Mouse (Mus musculus) gonadal fat pad, adult 2 months (tissue): ENCODE results near the gene Gm10334. TPM values are rescaled to one million over a fixed set of nuclear protein-coding genes. Genes with fewer than 3 reads are reported as not detected.
"Not testable (repeated sequence)": the region's sequence is repeated elsewhere in the genome, so short reads cannot be mapped to it uniquely, and the experiment has no call there.

Source experiments
- DNase-seq: peaks from one replicate; pipeline ENCODE4 v3.0.0-alpha.2; 2012; ENCODE audit warnings: low read depth
- polyA plus RNA-seq: library from polyadenylated mRNA; depleted of rRNA; stranded (reverse); fragments of >200 nt; gene quantifications from 2 replicates; pipeline ENCODE4 v1.2.3, GENCODE M21; 2012; rRNA removed

Gene Gm10334
- not detected in 2 replicates for polyA plus RNA-seq

GRCm38 (mm10) chr6:41446045-41446444, at the start of gene Gm10334:
Gm10334 (minus strand) TSS chr6:41446145.
- not testable (repeated sequence) for DNase-seq

GRCm38 (mm10) chr6:41458632-41459031, 12.7 kb upstream of the Gm10334 start, which contains the start of gene Prss1:
Prss1 (plus strand) TSS chr6:41458932.
- not testable (repeated sequence) for DNase-seq

GRCm38 (mm10) chr6:41442261-41442660, 3.7 kb downstream of the Gm10334 start:
- not testable (repeated sequence) for DNase-seq

Other genes with a start within 250 kb of the Gm10334 start
- gene Try4, start 143.9 kb downstream of the Gm10334 start, polyA plus RNA-seq: 1.3 and 8.4 TPM in 2 replicates
- 0.70 and 3.2 TPM in 2 replicates for gene Try5, start 129.3 kb downstream of the Gm10334 start, polyA plus RNA-seq
- gene Try10, start 92.0 kb downstream of the Gm10334 start, polyA plus RNA-seq: 0.18 TPM in 1 of 2 replicates, not detected in the other
- 0.19 TPM in 1 of 2 replicates, not detected in the other for gene Prss3, start 68.5 kb downstream of the Gm10334 start, polyA plus RNA-seq
- not detected in 2 replicates for gene Gm5771, start 53.8 kb downstream of the Gm10334 start, polyA plus RNA-seq
- not detected in 2 replicates for gene Prss1, start 12.8 kb upstream of the Gm10334 start, polyA plus RNA-seq
- gene Prss2, start 75.6 kb upstream of the Gm10334 start, polyA plus RNA-seq: 1.1 and 10.5 TPM in 2 replicates
- gene Ephb6, start 159.3 kb upstream of the Gm10334 start, polyA plus RNA-seq: 29.5 and 30.2 TPM in 2 replicates
- gene Trpv6, start 190.3 kb upstream of the Gm10334 start, polyA plus RNA-seq: 33.6 and 45.4 TPM in 2 replicates
- gene Trpv5, start 234.6 kb upstream of the Gm10334 start, polyA plus RNA-seq: 0.20 TPM in 1 of 2 replicates, not detected in the other
- gene Llcfc1, start 238.3 kb upstream of the Gm10334 start, polyA plus RNA-seq: 2.7 and 2.8 TPM in 2 replicates